ENCODE assay signal across 16 mouse cellular contexts in the genomic region with DNA sequence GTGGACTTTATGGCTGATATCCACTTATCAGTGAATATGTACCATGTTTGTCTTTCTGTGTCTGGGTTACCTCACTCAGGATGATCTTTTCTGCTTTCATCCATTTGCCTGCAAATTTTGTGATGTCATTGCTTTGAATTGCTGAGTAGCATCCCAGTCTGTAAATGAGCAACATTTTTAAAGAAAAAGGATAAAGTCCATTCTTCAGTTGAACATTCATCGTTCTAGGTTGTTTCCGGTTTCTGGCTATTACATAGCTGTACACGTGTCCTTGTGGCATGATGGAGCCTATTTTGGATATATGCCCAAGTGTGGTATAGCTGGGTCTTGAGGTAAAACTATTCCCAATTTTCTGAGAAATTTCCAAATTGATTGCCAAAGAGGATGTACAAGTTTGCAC.
"Had no signal": no experiment of that assay in that cellular context is flagged by ENCODE, and none has a peak within 500 bp of the region (broad histone marks: within the 10 kb centered on the region; RNA-seq: fewer than 3 reads in every experiment).

No protein-coding gene starts in this region.

- H3K9ac ChIP-seq: neural tube, embryonic 13.5 days; neural tube, embryonic 15.5 days; stomach, embryonic 15.5 days had no signal

- H3K4me1 ChIP-seq: neural tube, embryonic 13.5 days; stomach, embryonic 15.5 days had no signal

- H3K9me3 ChIP-seq: neural tube, embryonic 13.5 days; neural tube, embryonic 15.5 days; stomach, embryonic 15.5 days had no signal

- DNase-seq: retina, postnatal 1 day; right cerebral cortex, adult 18-20 months; right cerebral cortex, postnatal 14 days; right cerebral cortex, postnatal 25 days; right cerebral cortex, postnatal 4 days; spleen, adult 18-20 months; thymus, adult 18-20 months; thymus, adult 2 months; thymus, postnatal 14 days; thymus, postnatal 25 days; thymus, postnatal 36 days; thymus, postnatal 4 days had no signal

- H3K4me3 ChIP-seq: neural tube, embryonic 13.5 days; neural tube, embryonic 15.5 days; stomach, embryonic 15.5 days had no signal

- H3K36me3 ChIP-seq: neural tube, embryonic 13.5 days; neural tube, embryonic 15.5 days; stomach, embryonic 15.5 days had no signal

- H3K4me2 ChIP-seq: neural tube, embryonic 13.5 days; neural tube, embryonic 15.5 days; stomach, embryonic 15.5 days had no signal

- H3K27ac ChIP-seq: neural tube, embryonic 13.5 days; neural tube, embryonic 15.5 days; stomach, embryonic 15.5 days; stomach, postnatal 0 days had no signal

- H3K27me3 ChIP-seq: neural tube, embryonic 13.5 days; neural tube, embryonic 15.5 days; stomach, embryonic 15.5 days had no signal
